Mouse (Mus musculus) effector memory CD4-positive, alpha-beta T cell, adult 5 months (primary cell): Measurements from ENCODE around the gene Znhit2. TPM values are rescaled to one million over a fixed set of nuclear protein-coding genes. Genes with fewer than 3 reads are reported as not detected.

Experiments
- polyA plus RNA-seq: library from polyadenylated mRNA; unstranded; fragments of 100-300 nt; shearing (Covaris generic); gene quantifications from one replicate; pipeline ENCODE4 v1.2.1, GENCODE M21; 2017

The Znhit2 gene
- 17.6 TPM for polyA plus RNA-seq

GRCm38 (mm10) chr19:6061021-6061533 lies at the start of gene Znhit2:
Znhit2 (plus strand) TSS chr19:6061192.

GRCm38 (mm10) chr19:6015511-6016315 lies 45.3 kb upstream of the Znhit2 start, which contains the start of gene Capn1:
Capn1 (minus strand) TSS chr19:6015897.

DNA sequence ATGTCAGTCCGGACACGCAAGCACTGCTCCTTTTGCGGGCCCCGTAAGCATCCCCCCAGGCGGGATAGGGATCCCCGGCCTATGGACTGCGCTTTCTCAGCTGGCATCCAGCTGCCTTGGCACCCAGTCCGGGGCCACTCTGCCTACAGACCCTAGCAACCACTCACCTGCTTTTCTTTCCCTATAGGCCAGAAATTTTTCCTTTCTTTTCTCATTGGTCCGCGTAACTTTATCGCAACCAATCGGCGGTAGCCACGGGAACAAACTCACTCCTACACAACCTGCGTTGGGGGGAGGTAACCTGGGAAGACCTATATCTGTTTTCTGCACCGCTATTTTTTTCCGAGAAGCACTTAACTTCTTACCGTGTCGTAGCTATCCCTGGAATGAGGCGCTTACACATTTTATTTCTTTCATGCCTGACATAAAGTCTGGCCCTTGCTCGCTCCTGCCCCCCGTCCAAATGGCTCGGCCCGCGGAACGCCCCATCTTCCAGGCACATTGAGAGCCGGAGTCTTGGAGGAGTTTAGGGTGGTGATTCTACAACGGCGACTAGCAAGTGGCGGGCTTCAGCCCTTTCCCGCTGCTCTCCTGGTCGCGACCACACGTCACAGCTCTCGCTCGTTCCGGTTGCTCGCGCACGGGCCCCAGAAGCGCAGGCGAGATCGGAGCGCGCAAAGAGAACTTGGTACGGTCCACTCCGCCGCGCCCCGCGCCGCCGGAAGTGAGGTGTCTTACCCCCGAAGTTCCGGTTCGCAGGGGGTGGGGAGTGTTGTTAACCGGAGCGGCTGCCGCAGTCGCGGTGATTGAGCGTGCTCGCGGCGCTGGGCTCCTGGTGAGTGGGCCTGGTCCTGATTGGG lies 14.5 kb upstream of the Znhit2 start, which contains the start of gene Syvn1:
Gene Syvn1, plus strand, starts transcription at position 283 of the 860 bp plus-strand sequence.

GRCm38 (mm10) chr19:6057313-6058096 lies 3.5 kb upstream of the Znhit2 start, which contains the start of the genes Mrpl49 and Fau:
Mrpl49 (minus strand) TSS chr19:6057785.
Fau (plus strand) TSS chr19:6057844.

GRCm38 (mm10) chr19:6067724-6068415 lies 6.9 kb downstream of the Znhit2 start, which contains the start of gene Tm7sf2:
Tm7sf2 (minus strand) TSS chr19:6068373.

DNA sequence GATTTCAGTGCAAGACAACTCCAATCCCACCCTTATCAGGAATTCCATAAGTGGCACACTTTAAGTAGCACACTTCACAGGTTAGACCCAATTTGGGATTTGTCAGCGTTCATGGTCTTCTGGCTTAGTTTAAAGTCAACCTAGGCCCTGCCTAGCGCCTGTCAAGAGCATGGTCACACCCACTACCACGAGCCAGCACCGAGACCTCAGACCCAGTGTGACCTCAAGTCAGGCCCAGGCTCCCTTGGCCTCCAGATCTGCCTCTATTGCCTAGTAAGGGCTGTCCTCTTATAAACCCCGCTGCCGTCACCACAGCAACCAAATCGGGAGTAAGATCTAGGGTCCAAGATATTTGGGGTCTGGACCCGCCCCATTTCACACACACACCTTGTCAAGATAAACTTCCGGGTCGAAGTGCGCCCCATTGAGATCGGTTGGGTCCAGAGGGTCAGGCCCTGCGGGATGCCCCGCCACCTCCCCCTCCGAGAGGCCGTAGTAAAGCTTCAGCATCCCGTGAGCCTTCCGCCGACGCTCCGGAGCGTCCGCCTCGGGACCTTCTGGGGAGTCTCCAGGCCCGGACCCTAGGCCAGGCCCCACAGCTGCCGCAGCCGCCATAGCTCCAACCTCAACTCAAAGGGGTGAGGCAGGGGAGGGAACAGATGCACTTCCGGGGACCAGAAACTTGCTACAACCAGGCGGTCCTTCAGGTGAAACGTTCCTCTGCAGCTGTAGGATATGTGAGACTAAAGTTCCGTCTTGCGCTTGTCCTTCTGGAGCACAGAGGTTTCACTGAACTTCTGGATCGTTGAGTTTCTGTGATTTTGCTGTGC lies 15.8 kb downstream of the Znhit2 start, which contains the start of gene Vps51:
Gene Vps51, minus strand, starts transcription at position 668 of the 830 bp plus-strand sequence.

GRCm38 (mm10) chr19:6079983-6080480 lies 19.0 kb downstream of the Znhit2 start, which contains the start of gene Tmem262:
Tmem262 (plus strand) TSS chr19:6080033.

DNA sequence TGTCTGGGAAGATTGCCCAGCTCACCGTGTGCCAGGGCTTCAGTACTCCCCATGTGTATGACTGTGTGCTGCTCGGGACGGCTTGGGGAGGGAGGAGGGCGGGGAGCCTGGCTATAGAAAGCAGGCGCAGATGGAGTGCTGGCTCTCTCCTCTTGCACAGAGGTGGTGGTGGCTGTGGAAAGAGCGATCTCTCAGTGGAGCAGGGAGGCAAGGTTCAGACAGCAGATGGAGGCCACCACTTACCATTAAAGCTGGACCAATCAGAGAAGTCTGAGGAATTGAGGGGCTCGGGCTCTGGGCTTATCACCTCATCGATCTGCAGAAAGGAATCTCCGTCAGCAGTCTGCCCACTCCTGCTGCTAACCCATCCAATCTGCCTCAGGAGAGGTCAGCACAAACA lies 21.2 kb downstream of the Znhit2 start, which contains the start of gene Gm28374:
Gene Gm28374, minus strand, starts transcription at position 101 of the 400 bp plus-strand sequence.

DNA sequence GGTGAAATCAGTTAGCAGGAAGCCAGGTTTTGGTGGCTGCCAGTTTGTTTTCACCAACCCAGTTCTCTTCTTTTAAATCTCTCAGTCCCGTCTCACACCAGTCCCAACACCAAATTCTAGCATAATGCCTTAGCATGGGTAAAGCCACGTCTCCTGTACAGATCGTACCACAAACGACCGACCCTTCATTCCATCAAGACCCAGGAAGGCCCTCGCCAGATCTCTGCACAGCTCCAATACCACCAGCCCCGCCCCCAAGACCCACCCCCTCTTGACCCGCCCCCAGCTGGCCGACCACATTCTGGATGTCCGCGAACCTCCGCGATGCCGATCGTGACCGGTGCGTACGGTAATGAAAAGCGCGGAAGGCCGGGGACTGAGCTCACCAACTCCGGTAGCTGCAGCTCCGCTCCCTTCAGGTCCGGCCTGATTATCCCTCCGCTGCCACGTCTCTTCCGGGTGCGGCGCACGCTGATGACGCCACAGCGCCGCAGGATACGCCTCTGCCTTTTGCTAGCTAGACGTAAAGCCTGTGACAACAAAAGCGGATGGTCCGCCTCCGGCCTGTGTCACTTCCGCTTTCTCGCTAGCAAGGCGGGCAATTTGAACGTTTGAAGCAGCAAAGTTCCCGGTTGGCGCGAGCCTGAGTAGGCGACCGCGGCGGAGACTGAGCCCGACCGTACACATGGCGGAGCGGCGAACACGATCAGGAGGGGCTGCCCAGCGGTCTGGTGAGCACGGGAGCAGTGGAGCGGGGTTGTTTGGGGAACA lies 23.7 kb downstream of the Znhit2 start, which contains the start of the genes Zfpl1 and Cdca5:
Gene Zfpl1, minus strand, starts transcription at position 479 of the 771 bp plus-strand sequence.
Gene Cdca5, plus strand, starts transcription at position 506 of the 771 bp plus-strand sequence.

DNA sequence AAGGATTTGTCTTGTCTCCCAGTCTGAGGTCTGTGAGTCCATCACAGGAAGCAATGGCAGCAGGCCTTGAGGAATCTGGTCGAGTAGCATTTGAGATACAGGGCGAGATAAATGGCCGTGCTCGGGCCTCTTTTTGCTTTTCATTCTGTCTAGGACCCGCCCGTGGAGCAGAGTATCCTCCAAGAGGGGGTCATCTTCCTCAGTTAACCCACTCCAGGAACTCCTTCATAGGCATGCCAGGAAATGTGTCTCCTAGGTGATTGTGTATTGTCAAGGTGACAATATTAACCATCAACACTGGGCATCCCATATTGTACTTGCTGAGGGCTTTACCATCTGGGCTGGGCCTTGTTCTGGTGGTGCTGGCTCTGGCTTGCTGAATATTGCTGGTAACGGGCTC lies 33.1 kb downstream of the Znhit2 start, which contains the start of gene AC131692.1:
Gene AC131692.1, plus strand, starts transcription at position 301 of the 400 bp plus-strand sequence.

DNA sequence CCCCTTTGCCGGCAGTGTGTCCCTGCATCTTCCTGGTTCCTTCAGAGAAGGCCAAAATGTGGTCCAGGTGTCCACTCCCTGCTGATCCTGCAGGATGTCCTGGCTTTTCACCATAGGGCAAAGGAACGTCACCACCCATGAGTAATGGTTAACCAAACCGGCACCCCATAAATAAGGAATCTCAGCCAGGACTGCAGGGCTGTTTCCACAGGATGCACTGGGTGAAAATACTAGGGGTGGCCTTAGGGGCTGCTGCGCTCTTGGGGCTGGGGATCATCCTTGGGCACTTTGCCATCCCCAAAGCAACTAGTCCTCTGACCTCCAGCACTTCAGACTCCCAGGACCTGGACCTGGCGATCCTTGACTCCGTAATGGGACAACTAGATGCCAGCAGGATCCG lies 44.6 kb downstream of the Znhit2 start, which contains the start of gene Naaladl1:
Gene Naaladl1, plus strand, starts transcription at position 197 of the 400 bp plus-strand sequence.

Other genes with a start within 250 kb of the Znhit2 start
- gene Frmd8, start 185.9 kb upstream of the Znhit2 start, polyA plus RNA-seq = 104 TPM
- 18.4 TPM for gene Slc25a45, start 183.4 kb upstream of the Znhit2 start, polyA plus RNA-seq
- gene Tigd3, start 167.0 kb upstream of the Znhit2 start, polyA plus RNA-seq = 0.61 TPM
- 113 TPM for gene Dpf2, start 148.2 kb upstream of the Znhit2 start, polyA plus RNA-seq
- gene Cdc42ep2, start 136.4 kb upstream of the Znhit2 start, polyA plus RNA-seq = not detected
- 38.4 TPM for gene Pola2, start 97.0 kb upstream of the Znhit2 start, polyA plus RNA-seq
- gene Slc22a20, start 75.0 kb upstream of the Znhit2 start, polyA plus RNA-seq = not detected
- gene Capn1, start 45.3 kb upstream of the Znhit2 start, polyA plus RNA-seq = 46.7 TPM
- 54.6 TPM for gene Syvn1, start 14.6 kb upstream of the Znhit2 start, polyA plus RNA-seq
- gene Mrpl49, start 3.4 kb upstream of the Znhit2 start, polyA plus RNA-seq = 21.8 TPM
- gene Fau, start 3.3 kb upstream of the Znhit2 start, polyA plus RNA-seq = 985 TPM
- 7.2 TPM for gene Tm7sf2, start 7.2 kb downstream of the Znhit2 start, polyA plus RNA-seq
- 67.1 TPM for gene Vps51, start 16.0 kb downstream of the Znhit2 start, polyA plus RNA-seq
- not detected for gene Tmem262, start 18.8 kb downstream of the Znhit2 start, polyA plus RNA-seq
- 0.60 TPM for gene Gm28374, start 21.1 kb downstream of the Znhit2 start, polyA plus RNA-seq
- 20.0 TPM for gene Zfpl1, start 23.8 kb downstream of the Znhit2 start, polyA plus RNA-seq
- gene Cdca5, start 23.8 kb downstream of the Znhit2 start, polyA plus RNA-seq = 0.21 TPM
- not detected for gene AC131692.1, start 33.2 kb downstream of the Znhit2 start, polyA plus RNA-seq
- gene Naaladl1, start 44.6 kb downstream of the Znhit2 start, polyA plus RNA-seq = not detected
- gene Sac3d1, start 57.5 kb downstream of the Znhit2 start, polyA plus RNA-seq = 6.3 TPM
- 25.6 TPM for gene Snx15, start 67.1 kb downstream of the Znhit2 start, polyA plus RNA-seq
- gene Batf2, start 79.8 kb downstream of the Znhit2 start, polyA plus RNA-seq = not detected
- gene Arl2, start 80.4 kb downstream of the Znhit2 start, polyA plus RNA-seq = 25.1 TPM
- not detected for gene Majin, start 123.2 kb downstream of the Znhit2 start, polyA plus RNA-seq
- not detected for gene Gpha2, start 165.2 kb downstream of the Znhit2 start, polyA plus RNA-seq
- gene Ppp2r5b, start 174.7 kb downstream of the Znhit2 start, polyA plus RNA-seq = 19.1 TPM
- 79.4 TPM for gene Atg2a, start 180.5 kb downstream of the Znhit2 start, polyA plus RNA-seq
- gene Ehd1, start 215.5 kb downstream of the Znhit2 start, polyA plus RNA-seq = 34.0 TPM
- 0.35 TPM for gene Cdc42bpg, start 245.3 kb downstream of the Znhit2 start, polyA plus RNA-seq